Mouse (Mus musculus) layer of hippocampus, postnatal 10 days (tissue): ENCODE measurements at regions not wholly inside any gene's neighbourhood (a gene's known extent, or its start where the extent isn't known, plus 50 kb on each side); places are given as distances from the start of the nearest gene placed in this dataset.

Experiments
- DNase-seq, 2 experiments: peaks; one replicate each; pipeline ENCODE4 v3.0.0; 2021; ENCODE audit warnings: low spot score in 2 of 2

DNA sequence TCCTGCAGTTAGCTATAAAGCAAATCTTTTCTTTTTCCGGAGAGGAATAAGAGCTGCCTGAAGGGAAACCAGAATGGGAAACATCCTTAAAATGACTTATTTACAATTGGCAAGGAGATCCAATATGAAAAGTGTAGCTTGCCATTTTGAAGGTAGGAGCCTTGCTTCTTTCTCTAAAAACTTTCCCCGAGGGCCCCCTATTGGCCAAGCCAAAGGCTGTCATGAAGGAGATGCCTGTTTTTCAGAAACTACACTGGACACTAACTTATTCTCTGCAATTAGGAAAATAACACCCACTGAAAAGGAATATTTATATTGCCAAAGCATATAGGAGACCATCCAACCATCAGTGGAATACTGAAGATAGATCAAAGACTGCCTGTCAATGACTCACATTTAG lies 312.8 kb upstream of the Thrb start:
- DNase-seq = peak; percentile 4 to 12

DNA sequence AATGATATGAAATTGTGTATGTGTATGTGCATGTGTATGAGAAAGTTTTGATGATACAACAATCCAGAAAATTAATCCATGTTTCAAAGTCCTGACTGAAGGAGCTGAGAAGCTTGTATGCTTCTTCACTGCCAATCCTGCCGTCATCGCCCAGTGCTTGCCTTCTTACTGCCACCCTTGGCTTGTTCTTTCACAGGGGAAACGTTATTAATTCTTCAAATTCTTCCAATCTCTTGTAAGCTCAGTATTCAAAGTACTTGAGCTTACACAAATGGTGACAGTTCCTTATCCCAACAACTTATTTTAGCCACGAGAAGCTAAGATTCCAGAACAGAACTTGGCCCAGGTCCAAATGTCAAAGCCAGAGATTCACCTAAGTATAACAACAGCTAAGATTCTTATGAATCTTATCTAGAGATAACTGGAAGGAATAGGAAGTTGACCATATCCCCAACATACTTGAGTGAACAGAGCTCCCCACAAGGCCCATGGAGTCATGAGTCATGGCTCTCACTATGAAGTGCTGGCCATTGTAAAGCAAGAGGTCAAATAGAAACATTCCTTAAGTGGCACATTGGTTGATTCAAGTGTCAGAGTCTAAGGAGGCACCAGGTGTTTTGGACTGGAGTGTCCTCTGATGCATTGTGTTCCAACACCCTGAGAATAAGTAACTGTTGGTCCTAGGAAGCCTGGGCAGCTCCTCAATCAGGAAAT lies 307.6 kb upstream of the Thrb start:
- DNase-seq = no peak

DNA sequence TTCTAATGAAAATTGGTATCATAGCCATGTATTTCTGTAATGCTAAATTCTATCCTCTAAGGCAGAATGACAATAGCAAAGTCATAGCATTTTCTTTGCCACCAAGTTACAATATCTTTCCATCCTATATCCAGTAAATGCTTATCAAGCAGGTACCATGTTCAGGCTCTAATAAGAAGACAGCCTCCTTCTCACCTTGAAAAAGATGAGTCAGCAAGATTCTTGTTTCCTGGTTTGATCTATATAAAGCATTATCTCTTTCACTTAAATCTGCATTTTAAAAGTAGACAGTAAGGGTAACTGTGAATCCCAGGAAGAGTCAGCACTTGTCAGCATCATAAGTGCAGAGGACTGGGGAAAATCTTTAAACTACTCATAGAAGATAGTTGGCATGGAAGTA lies 298.2 kb upstream of the Thrb start:
- DNase-seq = no peak

GRCm38 (mm10) chr14:17402751-17403479 lies 257.1 kb upstream of the Thrb start:
- peak; percentile 57 to 64 for DNase-seq

- peak; percentile 63 to 73 for DNase-seq
These were observed 254.3 kb upstream of the Thrb start for GRCm38 (mm10) chr14:17405551-17406336.

DNA sequence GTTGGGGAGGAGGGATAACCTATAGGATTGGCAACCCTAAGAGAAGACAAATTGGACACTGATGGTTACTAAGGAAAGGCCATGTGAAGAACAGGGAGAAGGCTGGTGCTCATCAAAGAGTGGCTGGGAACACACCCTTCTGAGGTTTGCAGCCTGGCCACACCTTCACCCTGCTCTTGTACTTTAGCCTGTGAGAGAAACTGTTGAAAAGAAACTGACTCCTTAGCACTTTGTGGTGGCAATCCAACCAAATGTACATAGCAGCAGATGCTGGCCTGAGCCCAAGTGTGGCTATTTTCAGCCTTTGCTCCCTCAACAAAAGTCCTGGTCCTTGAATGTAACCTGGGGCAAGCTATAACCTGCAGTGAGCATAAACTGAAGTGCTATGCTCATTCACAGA lies 253.2 kb upstream of the Thrb start:
- no peak for DNase-seq

DNA sequence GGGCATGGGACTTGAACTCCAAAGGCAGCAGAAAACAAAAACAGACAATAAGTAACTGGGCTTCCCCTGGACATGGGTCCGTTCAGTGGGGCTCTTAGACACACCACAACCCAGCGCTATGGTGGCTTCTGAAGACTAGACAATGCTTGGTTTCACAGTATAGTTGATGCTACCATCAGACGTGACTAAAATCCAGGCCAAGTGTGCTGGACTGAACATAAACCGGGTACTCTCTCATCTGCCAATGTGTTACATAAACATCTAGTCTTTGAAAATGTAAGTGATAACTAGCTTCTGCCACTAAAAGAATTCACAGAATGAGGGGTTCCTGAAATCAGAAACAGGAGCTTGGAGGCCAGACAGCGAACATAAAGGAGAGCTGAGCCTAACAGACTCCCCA lies 251.7 kb upstream of the Thrb start:
- DNase-seq = no peak

- no peak for DNase-seq
These were observed 251.2 kb upstream of the Thrb start for GRCm38 (mm10) chr14:17408813-17409212.

DNA sequence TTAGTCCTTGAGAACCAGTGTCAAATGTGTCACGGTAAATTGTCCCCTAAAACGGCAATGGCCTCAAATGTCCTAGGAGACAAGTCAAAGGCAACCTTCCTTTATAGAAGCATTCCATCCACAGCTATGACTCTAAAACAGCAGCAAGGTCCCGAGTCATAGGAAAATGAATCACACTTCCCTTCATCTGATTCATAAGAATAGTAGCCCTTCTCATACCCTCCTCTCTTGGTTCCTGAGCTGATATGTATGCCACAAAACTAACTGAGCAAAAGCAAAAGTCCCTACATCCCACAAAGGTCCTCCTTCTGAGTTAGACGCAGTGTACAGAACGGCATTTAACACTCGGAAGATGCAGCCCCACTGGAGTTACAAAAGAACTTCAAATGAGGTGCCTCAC lies 250.6 kb upstream of the Thrb start:
- no peak for DNase-seq

GRCm38 (mm10) chr14:17410752-17411151 lies 249.3 kb upstream of the Thrb start:
- DNase-seq = no peak

DNA sequence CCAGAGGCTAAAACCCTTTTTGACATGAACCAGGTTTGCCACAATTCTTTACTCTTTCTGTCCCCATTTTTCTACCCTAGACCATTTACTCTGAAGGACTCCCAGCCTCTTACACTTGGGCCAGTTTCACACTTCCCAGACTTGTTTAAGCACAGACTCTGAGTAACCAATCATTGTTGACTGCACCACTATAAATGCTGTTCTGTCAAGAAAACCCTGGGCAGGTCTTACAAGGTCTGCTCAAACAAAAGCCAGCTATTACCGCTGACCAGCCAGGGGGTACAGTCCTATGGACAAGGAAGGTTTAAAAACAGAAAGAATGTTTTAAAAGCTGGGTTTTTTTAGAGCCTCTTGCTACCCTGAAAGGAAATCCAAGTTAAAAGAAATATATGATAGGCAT lies 248.8 kb upstream of the Thrb start:
- DNase-seq = no peak

DNA sequence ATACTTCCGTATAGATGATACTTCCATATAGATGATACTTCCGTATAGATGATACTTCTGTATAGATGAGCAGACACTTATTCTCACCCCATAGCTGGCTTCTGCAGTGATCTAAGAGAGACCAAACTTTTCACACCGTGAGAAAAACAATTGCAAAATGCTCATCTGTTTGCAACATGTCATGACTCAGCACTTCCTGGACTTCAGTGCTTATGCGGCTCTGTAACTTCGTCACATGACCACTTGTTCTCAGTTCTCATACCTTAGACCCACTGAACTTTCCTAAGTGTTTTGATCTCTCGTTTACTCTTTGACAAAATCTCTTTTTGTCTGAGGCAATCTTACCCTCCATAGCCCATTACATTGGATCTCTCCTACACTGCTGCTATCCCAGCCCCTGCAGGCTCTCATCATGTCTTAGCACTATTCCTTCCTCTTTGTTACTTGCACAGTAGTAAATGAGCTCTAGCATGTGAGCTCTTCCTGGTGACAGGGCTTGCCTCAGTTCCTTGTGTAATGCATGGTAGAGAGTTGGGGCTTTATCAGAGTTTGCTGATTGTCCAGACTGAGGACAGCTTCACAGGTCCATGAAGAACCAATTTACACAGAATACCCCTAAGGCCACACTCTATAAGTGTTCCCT lies 245.7 kb upstream of the Thrb start:
- no peak for DNase-seq

DNA sequence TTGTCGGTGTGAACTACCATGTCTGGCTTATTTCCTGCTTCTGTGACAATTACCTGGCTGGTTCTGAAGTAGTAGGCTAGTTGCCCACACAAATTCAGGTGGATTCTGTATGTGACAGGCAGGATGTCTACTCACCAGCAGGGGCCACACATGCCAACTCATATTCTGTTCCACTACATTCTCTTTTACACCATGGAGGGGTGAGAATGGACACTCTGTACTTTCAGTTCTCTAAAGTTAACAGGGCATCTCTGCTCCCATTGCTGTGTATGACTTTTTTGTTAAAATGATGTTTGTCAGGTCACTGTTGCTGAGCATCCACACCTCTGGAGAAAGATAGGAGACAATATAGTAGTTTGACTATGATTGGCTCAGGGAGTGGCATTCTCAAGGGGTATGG lies 232.3 kb upstream of the Thrb start:
- no peak for DNase-seq

- DNase-seq = no peak
These were observed 230.9 kb upstream of the Thrb start for GRCm38 (mm10) chr14:17429157-17429556.

DNA sequence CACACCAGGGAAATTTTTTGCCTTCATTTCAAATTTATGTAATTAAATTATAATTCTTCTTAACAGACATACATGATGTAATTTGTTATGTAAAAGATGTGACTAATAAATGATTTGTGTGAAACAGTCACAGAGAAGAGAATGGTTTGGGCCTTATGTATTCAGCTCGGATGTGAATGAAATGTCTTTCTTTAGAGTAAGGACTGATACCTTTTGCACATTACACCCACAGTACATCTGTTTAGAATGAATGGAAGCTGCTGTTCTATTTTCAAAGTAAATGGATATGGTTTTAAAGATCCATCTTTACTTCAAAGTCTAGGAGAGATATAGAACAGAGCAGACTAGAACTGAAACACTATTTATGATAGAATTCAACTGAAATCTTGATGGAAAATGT lies 226.7 kb upstream of the Thrb start:
- no peak for DNase-seq

DNA sequence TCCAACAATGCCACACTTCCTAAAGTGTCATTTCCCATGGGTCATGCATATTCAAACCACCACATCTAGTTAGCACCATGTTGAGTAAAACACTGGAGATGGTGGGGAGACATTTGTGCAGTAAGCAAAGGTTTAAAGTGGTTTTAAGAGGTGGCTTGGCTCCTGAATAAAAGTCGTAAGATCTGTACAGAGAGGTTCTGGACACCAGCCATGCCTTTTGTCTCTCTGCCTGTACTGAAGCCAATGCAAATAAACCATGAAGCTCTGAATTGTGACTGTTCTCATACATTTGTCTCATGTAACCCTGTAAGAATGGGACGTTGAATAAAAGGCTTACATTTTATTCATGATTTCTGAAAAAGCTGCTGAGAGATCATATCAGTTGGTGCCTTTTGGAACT lies 202.1 kb upstream of the Thrb start:
- no peak for DNase-seq

GRCm38 (mm10) chr14:17478963-17479362 lies 181.1 kb upstream of the Thrb start:
- no peak for DNase-seq

DNA sequence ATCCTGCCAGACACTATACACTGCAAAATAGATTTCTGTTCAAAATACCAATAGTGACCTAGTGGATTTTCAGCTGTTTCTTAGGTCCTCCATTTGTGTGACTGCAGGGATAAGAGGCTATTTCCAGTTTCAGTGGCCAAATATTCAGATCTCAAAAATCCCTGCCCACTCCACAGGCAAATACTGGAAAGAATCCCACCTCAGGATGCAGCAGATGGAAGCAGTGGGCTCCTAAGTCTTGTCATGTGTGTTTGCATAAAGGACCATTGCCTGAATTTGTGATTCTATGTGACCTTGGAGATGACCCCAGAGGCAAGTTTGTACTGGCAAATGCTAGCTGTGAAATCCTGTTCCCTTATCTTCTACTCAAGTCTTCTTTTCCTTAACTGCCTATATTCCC lies 175.2 kb upstream of the Thrb start:
- DNase-seq = no peak

- DNase-seq = no peak
These were observed 146.3 kb upstream of the Thrb start for GRCm38 (mm10) chr14:17513756-17514155.

GRCm38 (mm10) chr14:17522696-17523095 lies 137.4 kb upstream of the Thrb start:
- no peak for DNase-seq

DNA sequence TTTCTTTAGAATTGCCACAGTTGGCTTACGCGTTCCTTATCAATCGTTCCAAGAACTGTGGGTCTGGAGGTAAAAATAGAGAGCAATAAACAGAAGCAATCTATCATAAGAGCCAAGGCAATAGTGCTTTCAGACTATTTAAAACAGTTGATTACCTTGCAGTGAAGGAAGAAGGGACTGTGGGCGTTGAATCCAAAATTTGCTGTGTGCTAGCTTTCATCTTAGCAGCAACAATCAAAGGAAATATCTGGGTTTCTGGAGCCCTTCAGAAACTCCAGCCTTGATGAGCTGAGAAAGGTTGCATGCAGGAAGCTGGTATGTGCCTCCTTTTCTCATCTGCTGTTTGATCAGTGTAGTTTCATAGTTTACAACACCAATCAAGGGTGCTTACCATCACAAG lies 136.1 kb upstream of the Thrb start:
- no peak for DNase-seq

DNA sequence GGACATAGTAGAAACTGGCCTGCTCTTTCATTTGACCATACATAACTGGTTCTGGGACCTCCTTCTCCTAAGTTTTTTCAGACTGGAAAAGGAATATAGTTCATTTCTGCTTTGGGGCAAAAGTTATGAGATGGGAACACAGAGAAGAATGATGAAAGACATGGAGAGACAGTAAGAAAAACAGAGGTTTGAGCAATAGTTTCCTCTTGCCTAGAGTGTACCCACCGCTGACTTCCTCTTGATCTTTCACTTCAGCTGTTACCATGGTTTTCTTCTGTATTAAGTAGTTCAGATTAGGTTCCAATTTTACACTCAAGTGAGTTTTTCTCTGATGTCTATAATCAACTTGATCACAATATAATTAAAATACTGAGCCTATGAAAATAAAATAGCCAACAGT lies 120.7 kb upstream of the Thrb start:
- DNase-seq = no peak
